ENCODE assay signal across 9 mouse cellular contexts in the genomic region with DNA sequence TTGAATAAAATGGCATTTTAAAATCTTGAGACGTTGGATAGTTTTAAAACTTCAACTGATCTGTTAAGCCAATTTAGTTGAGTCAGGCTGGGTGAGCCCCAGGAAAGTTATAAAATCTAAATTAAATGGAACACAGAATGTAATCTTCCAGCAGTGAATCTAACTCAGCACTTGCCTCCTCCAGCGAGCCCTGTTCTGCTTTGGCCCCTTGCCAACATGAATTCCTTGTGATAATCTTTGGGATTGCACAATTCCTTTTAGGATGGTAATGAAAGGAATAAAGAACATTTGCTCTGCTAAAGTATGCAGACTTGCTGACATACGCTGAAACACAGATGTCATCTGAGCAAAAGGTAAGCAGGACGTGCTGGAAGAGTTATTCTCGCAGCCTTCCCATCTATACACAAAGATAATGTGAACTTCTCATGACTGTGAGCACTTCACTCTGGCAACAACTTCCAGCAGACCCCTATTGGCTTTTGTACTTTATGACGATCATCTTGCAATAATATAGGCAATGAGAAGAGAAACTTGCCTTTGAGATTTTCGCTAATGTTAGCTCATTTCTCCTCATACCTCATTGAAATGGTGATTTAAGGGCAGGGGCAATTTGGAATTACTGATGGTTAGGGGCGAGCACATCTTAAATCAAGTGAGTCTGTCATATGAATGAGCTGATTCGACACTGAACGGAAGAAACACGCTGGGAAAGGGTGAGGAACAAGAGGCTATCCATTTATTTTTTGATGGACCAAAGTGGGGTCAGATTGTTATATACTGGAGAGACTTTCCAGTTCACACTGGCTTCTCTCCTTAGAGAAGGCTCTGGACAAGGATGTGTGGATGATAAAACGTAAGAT.
DNase-seq lines count a peak whose midpoint lies in the region; ATAC-seq and TF ChIP-seq lines count a peak whose summit lies in the region.
"Had no signal": no experiment of that assay in that cellular context is flagged by ENCODE, and none has a peak within 500 bp of the region (broad histone marks: within the 10 kb centered on the region; RNA-seq: fewer than 3 reads in every experiment).

No protein-coding gene starts in this region.

- H3K36me3 ChIP-seq in forebrain, postnatal 0 days (ENCODE audit: insufficient read depth) = no peaks in the 10 kb centered on the region
- no peaks in the 10 kb centered on the region for H3K36me3 ChIP-seq in forebrain, embryonic 16.5 days (ENCODE audit: control insufficient read depth, insufficient read depth)
- no peaks in the 10 kb centered on the region for H3K36me3 ChIP-seq in forebrain, embryonic 10.5 days (replicated peaks)

- no peak overlapping the region for H3K27ac ChIP-seq in forebrain, postnatal 0 days (ENCODE audit: low read depth, low read length)
- H3K27ac ChIP-seq in forebrain, embryonic 16.5 days (ENCODE audit: low read length) = no peak overlapping the region
- H3K27ac ChIP-seq in forebrain, embryonic 10.5 days = no peak overlapping the region

- TF ChIP-seq POLR2A in brain, embryonic 14.5 days (IDR thresholded peaks at IDR 0.05; ENCODE audit: borderline replicate concordance, extremely low read depth, insufficient read depth, insufficient read length, poor library complexity, severe bottlenecking) = no peak

- H3K27me3 ChIP-seq in forebrain, postnatal 0 days (ENCODE audit: insufficient read depth, low read length) = no peaks in the 10 kb centered on the region
- H3K27me3 ChIP-seq in forebrain, embryonic 16.5 days (replicated peaks; ENCODE audit: control insufficient read depth, insufficient read depth, low read length) = no peaks in the 10 kb centered on the region
- no peaks in the 10 kb centered on the region for H3K27me3 ChIP-seq in forebrain, embryonic 10.5 days (ENCODE audit: poor library complexity, severe bottlenecking)
- H3K27me3 ChIP-seq: CH12.LX had no signal

- H3K9me3 ChIP-seq in forebrain, postnatal 0 days (ENCODE audit: low read length) = no peaks in the 10 kb centered on the region
- H3K9me3 ChIP-seq in forebrain, embryonic 16.5 days (ENCODE audit: control insufficient read depth, low read length) = no peaks in the 10 kb centered on the region
- H3K9me3 ChIP-seq in forebrain, embryonic 10.5 days = no peaks in the 10 kb centered on the region

- intact Hi-C loops in left cerebral cortex, postnatal 10 days (cut with DNase I) = no loop called here
- intact Hi-C loops in left cerebral cortex, postnatal 36 days (cut with DNase I) = no loop called here

- ATAC-seq in forebrain, postnatal 0 days = no peak
- no peak for ATAC-seq in forebrain, embryonic 16.5 days

- H3K9ac ChIP-seq in forebrain, postnatal 0 days = no peak overlapping the region
- no peak overlapping the region for H3K9ac ChIP-seq in forebrain, embryonic 16.5 days (replicated peaks; ENCODE audit: low read depth, low read length)

- no peak overlapping the region for H3K4me3 ChIP-seq in forebrain, postnatal 0 days (ENCODE audit: low read depth, low read length)
- no peak overlapping the region for H3K4me3 ChIP-seq in forebrain, embryonic 16.5 days (replicated peaks; ENCODE audit: low read length)
- no peak overlapping the region for H3K4me3 ChIP-seq in forebrain, embryonic 10.5 days

- no peak for TF ChIP-seq CTCF in forebrain, postnatal 0 days (IDR thresholded peaks at IDR 0.05; ENCODE audit: low read depth)
- TF ChIP-seq CTCF in brain, embryonic 14.5 days (IDR thresholded peaks at IDR 0.05; ENCODE audit: borderline replicate concordance, extremely low read depth, insufficient read depth, insufficient read length) = no peak

- WGBS in forebrain, postnatal 0 days = 59% methylated on average over 12 of the region's 12 CpGs
- WGBS in forebrain, embryonic 16.5 days = 68% methylated on average over 12 of the region's 12 CpGs
- 88% methylated on average over 12 of the region's 12 CpGs for whole genome bisulfite sequencing in forebrain, embryonic 10.5 days

- H3K4me2 ChIP-seq in forebrain, postnatal 0 days (ENCODE audit: low read depth) = no peak overlapping the region
- H3K4me2 ChIP-seq in forebrain, embryonic 16.5 days (ENCODE audit: low read length) = no peak overlapping the region

- DNase-seq in forebrain, postnatal 0 days = peak; percentile 25
- DNase-seq in left cerebral cortex, postnatal 10 days (ENCODE audit: extremely low spot score in 1 of 2, low spot score in 2 of 2) = peak; percentile 11 to 30
- DNase-seq in left cerebral cortex, postnatal 36 days (ENCODE audit: low spot score in 2 of 2) = no peak
- DNase-seq in brain, embryonic 14.5 days (ENCODE audit: low read depth) = peak; percentile 46
- DNase-seq in layer of hippocampus, postnatal 36 days = peak; percentile 6 to 11
- no peak for DNase-seq in forebrain, embryonic 10.5 days (ENCODE audit: extremely low spot score, low spot score)
- no peak for DNase-seq in cerebellum, adult 11-12 months

- no peaks in the 10 kb centered on the region for H3K4me1 ChIP-seq in forebrain, postnatal 0 days (ENCODE audit: insufficient read depth)
- peaks cover 3% of the 10 kb centered on the region; the same call in 1 of the 2 replicates for H3K4me1 ChIP-seq in forebrain, embryonic 16.5 days (replicated peaks; ENCODE audit: control insufficient read depth, insufficient read depth, low read length)
- no peaks in the 10 kb centered on the region for H3K4me1 ChIP-seq in forebrain, embryonic 10.5 days

Comparison
In these comparisons a context has a peak if more than half of its experiments do, and no peak if none do; other contexts are left out.
1. DNase-seq: peak in forebrain, postnatal 0 days (single experiment), left cerebral cortex, postnatal 10 days (2 of 2), brain, embryonic 14.5 days (single experiment) and layer of hippocampus, postnatal 36 days (2 of 2); none in left cerebral cortex, postnatal 36 days (0 of 2), forebrain, embryonic 10.5 days (single experiment) and cerebellum, adult 11-12 months (single experiment).